Mouse (Mus musculus): ENCODE measurements around the gene AC124502.3. TPM values are rescaled to one million over a fixed set of nuclear protein-coding genes. Genes with fewer than 3 reads are reported as not detected.

AC124502.3 gene
- total RNA-seq, 2 experiments from 2014 or later = 3.6 to 5.2 TPM

GRCm38 (mm10) chr19:5097521-5098362, 59.1 kb downstream of the AC124502.3 start:
- no peak for DNase-seq (ENCODE audit: low spot score in 2 of 2)
- intact Hi-C loops (cut with DNase I) = loop anchor here (5.0 kb wide), 1 partner anchor 40 kb away; no protein-coding TSS in a partner anchor

DNA sequence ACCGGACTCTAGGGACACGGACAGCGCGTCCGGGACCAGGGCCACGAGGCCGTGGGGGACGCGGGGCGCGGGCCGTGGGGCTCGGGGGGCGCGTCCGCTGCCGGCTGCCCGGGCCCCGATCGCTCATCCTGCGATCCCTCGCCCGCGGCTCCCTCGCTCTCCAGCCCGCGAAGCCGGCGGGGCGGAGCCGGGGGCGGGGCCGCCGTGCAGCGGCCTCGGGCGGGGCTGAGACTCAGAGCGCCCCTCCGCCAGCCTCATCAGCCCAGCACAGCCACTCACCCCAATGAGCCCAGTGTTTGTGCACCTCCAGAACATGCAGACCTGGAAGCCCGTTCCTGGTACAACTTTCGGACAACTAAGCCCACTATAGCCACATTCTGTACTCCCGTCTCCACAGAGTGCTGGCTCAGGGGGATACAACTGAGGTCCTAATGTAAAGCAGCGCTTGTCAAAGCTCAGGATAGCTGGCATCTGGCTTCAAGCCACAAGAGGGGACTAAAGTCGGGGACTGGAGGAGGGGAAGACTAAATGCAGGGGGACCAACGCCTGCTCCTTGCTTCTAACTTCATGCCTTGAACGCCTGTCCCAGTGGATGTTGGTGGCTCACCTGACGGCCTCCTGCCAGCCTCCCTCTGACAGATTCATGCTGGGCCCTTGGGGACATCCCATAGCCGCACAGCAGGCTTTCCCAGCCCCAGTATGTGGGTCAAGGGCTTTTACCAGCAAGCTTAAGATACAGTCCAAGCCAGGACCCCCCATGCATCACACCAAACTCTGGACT, 59.9 kb downstream of the AC124502.3 start, which contains the start of gene Cnih2:
Gene Cnih2 (minus strand): TSS at position 159 of the 781 bp plus-strand sequence.
- peak; percentile 75 to 81 for DNase-seq (ENCODE audit: low spot score in 2 of 2)
- intact Hi-C loops (cut with DNase I) = loop anchor here (5.0 kb wide), 1 partner anchor 39 kb away; no protein-coding TSS in a partner anchor

Other genes starting within 250 kb of the AC124502.3 start
- gene Rbm4, start 245.0 kb upstream of the AC124502.3 start, total RNA-seq (2021) = 10 to 100 TPM; 74.8 to 76.3 TPM
- 10 to 100 TPM; 21.8 to 21.9 TPM for gene Gm21992, start 227.3 kb upstream of the AC124502.3 start, total RNA-seq (2021)
- 10 to 100 TPM; 49.9 to 59.8 TPM for gene Rbm14, start 227.3 kb upstream of the AC124502.3 start, total RNA-seq (2021)
- 10 to 100 TPM; 32.0 to 32.8 TPM for gene Ccs, start 199.6 kb upstream of the AC124502.3 start, total RNA-seq (2021)
- gene Ccdc87, start 199.5 kb upstream of the AC124502.3 start, total RNA-seq (2021) = 1 to 10 TPM; 1.8 to 2.4 TPM
- gene Ctsf, start 183.8 kb upstream of the AC124502.3 start, total RNA-seq (2021) = 100 to 1,000 TPM; 106 to 113 TPM
- 1 to 10 TPM; 1.1 to 1.9 TPM for gene Actn3, start 161.0 kb upstream of the AC124502.3 start, total RNA-seq (2021)
- 10 to 100 TPM; 25.0 to 25.9 TPM for gene Zdhhc24, start 160.2 kb upstream of the AC124502.3 start, total RNA-seq (2021)
- gene Bbs1, start 132.3 kb upstream of the AC124502.3 start, total RNA-seq (2021) = 10 to 100 TPM; 41.5 to 44.1 TPM
- 10 to 100 TPM; 43.6 to 44.4 TPM for gene Dpp3, start 110.6 kb upstream of the AC124502.3 start, total RNA-seq (2021)
- 10 to 100 TPM; 19.6 to 26.1 TPM for gene Peli3, start 95.8 kb upstream of the AC124502.3 start, total RNA-seq (2021)
- 10 to 100 TPM; 52.6 to 58.0 TPM for gene Mrpl11, start 76.7 kb upstream of the AC124502.3 start, total RNA-seq (2021)
- 10 to 100 TPM; 12.4 to 24.4 TPM for gene Npas4, start 48.6 kb upstream of the AC124502.3 start, total RNA-seq (2021)
- gene Slc29a2, start 15.0 kb upstream of the AC124502.3 start, total RNA-seq (2021) = 10 to 100 TPM; 14.1 to 15.0 TPM
- 100 to 1,000 TPM; 126 to 132 TPM for gene B4gat1, start 65 bp upstream of the AC124502.3 start, total RNA-seq (2021)
- 10 to 100 TPM; 20.2 to 23.6 TPM for gene Brms1, start 2.5 kb downstream of the AC124502.3 start, total RNA-seq (2021)
- 10 to 100 TPM; 92.7 to 93.9 TPM for gene Rin1, start 11.6 kb downstream of the AC124502.3 start, total RNA-seq (2021)
- gene Cd248, start 29.2 kb downstream of the AC124502.3 start, total RNA-seq (2021) = 1 to 10 TPM; 4.6 to 5.4 TPM
- gene Tmem151a, start 46.6 kb downstream of the AC124502.3 start, total RNA-seq (2021) = 100 to 1,000 TPM; 163 to 164 TPM
- 10 to 100 TPM; 24.6 to 26.0 TPM for gene Yif1a, start 49.6 kb downstream of the AC124502.3 start, total RNA-seq (2021)
- gene Cnih2, start 59.6 kb downstream of the AC124502.3 start, total RNA-seq (2021) = 100 to 1,000 TPM; 274 to 282 TPM
- 100 to 1,000 TPM; 157 to 159 TPM for gene Rab1b, start 68.2 kb downstream of the AC124502.3 start, total RNA-seq (2021)
- 100 to 1,000 TPM; 245 to 251 TPM for gene Klc2, start 79.7 kb downstream of the AC124502.3 start, total RNA-seq (2021)
- 10 to 100 TPM; 60.3 to 62.2 TPM for gene Pacs1, start 234.2 kb downstream of the AC124502.3 start, total RNA-seq (2021)

All from left cerebral cortex, postnatal 25 days (tissue).